Mouse (Mus musculus): ENCODE results near the gene Tmem218. TPM values are rescaled to one million over a fixed set of nuclear protein-coding genes. Genes with fewer than 3 reads are reported as not detected.

Gene Tmem218
- polyA plus RNA-seq, 2 experiments, result 1.6 to 3.9 TPM

- H3K9ac ChIP-seq (replicated peaks), result no peak overlapping the region
These were observed 34.7 kb downstream of the Tmem218 start for GRCm38 (mm10) chr9:37242764-37243163.

DNA sequence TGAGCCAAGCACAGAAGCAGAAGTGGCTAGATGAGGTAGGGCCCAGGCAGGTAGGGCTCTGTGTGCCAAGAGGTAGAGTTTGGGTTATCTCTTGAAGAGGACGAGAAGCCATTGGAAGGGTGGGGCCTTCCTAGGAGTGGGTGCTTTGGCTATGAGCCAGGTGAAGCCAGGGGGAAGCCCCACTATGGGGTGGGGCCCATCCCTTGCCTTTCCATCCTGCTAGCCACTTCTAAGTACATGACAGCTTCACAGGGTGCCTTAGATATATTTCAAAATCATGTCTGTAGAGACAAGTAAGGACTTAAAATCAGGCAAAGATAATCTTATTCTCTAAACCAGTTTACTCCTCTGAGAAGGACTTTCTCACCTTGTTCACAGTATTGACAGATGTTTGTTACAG lies 36.6 kb downstream of the Tmem218 start:
- Histone ChIP-seq H3K27ac (no peak overlapping the region), H3K4me1 (replicated peaks; ENCODE audit: control insufficient read depth in 2 of 2, insufficient read depth in 2 of 2, low read length in 1 of 2) (peaks cover 0 to 4% of the 10 kb centered on the region in 2 experiments; a peak in 1 of 4 replicates), H3K9me3 (ENCODE audit: control insufficient read depth, low read length) (no peaks in the 10 kb centered on the region), H3K36me3 (replicated peaks; ENCODE audit: control insufficient read depth, insufficient read depth, low read depth) (no peaks in the 10 kb centered on the region), H3K27me3 (ENCODE audit: control insufficient read depth, insufficient read depth, low read length) (no peaks in the 10 kb centered on the region), H3K4me2 (ENCODE audit: low read depth) (no peak overlapping the region), H3K4me3 (ENCODE audit: insufficient read depth in 1 of 2, low read depth in 2 of 2, low read length in 2 of 2) (no peak overlapping the region), H3K9ac (replicated peaks) (no peak overlapping the region)
- no peak for TF ChIP-seq EP300 (IDR thresholded peaks at IDR 0.05; ENCODE audit: low read depth)
- no peak for TF ChIP-seq CTCF (IDR thresholded peaks at IDR 0.05; ENCODE audit: low read depth)
- no peak for ATAC-seq (ENCODE audit: insufficient read depth)
- DNase-seq (ENCODE audit: low read depth in 3 of 3, low spot score in 3 of 3), result no peak
- 40% methylated on average over 1 of the region's 1 CpGs for WGBS (ENCODE audit: insufficient replicate concordance)

More at GRCm38 (mm10) chr9:37242764-37243163, 34.7 kb downstream of the Tmem218 start:
- Histone ChIP-seq H3K4me2 (ENCODE audit: low read depth) (no peak overlapping the region), H3K27me3 (ENCODE audit: control insufficient read depth, insufficient read depth, low read length) (no peaks in the 10 kb centered on the region), H3K4me1 (replicated peaks; ENCODE audit: control insufficient read depth in 2 of 2, insufficient read depth in 2 of 2, low read length in 1 of 2) (peaks cover 0 to 4% of the 10 kb centered on the region in 2 experiments; a peak in 1 of 4 replicates), H3K4me3 (ENCODE audit: insufficient read depth in 1 of 2, low read depth in 2 of 2, low read length in 2 of 2) (no peak overlapping the region), H3K36me3 (replicated peaks; ENCODE audit: control insufficient read depth, insufficient read depth, low read depth) (no peaks in the 10 kb centered on the region), H3K9me3 (ENCODE audit: control insufficient read depth, low read length) (no peaks in the 10 kb centered on the region), H3K27ac (no peak overlapping the region)
- no peak for TF ChIP-seq CTCF (IDR thresholded peaks at IDR 0.05; ENCODE audit: low read depth)
- TF ChIP-seq EP300 (IDR thresholded peaks at IDR 0.05; ENCODE audit: low read depth), result no peak
- DNase-seq (ENCODE audit: low read depth in 3 of 3, low spot score in 3 of 3) (no peak), ATAC-seq (ENCODE audit: insufficient read depth) (no peak)
- 54% methylated on average over 3 of the region's 3 CpGs for WGBS (ENCODE audit: insufficient replicate concordance)

DNA sequence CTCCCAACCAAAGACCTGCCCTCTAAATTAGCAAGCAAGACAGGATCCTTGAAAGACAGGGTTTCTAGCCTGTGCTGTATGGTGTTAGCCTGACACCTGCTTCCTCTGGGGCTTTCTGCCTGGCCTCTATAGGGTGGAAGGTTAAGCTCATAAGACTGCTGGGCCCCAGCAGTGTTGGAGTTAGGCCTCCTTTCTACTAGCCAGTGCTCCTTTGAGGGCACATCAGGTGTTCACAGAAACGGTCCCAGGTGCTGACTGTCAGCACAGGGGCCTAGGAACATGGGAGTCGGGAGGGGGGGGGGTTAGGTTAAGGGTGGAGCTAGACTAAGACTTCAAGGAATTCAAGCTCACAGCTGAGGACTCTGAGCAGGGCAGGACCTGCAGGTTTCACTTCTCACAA lies 37.4 kb downstream of the Tmem218 start:
- H3K27me3 ChIP-seq (ENCODE audit: control insufficient read depth, insufficient read depth, low read length), result no peaks in the 10 kb centered on the region
- no peaks in the 10 kb centered on the region for H3K9me3 ChIP-seq (ENCODE audit: control insufficient read depth, low read length)
- peaks cover 0 to 4% of the 10 kb centered on the region in 2 experiments; a peak in 1 of 4 replicates for H3K4me1 ChIP-seq (replicated peaks; ENCODE audit: control insufficient read depth in 2 of 2, insufficient read depth in 2 of 2, low read length in 1 of 2)
- no peak overlapping the region for H3K9ac ChIP-seq (replicated peaks)
- no peak for ATAC-seq (ENCODE audit: insufficient read depth)
- no peak for DNase-seq (ENCODE audit: low read depth in 3 of 3, low spot score in 3 of 3)
- H3K4me2 ChIP-seq (ENCODE audit: low read depth), result no peak overlapping the region
- TF ChIP-seq EP300 (IDR thresholded peaks at IDR 0.05; ENCODE audit: low read depth) (no peak), CTCF (IDR thresholded peaks at IDR 0.05; ENCODE audit: low read depth) (no peak)
- H3K27ac ChIP-seq, result no peak overlapping the region
- 36% methylated on average over 2 of the region's 2 CpGs for WGBS (ENCODE audit: insufficient replicate concordance)
- H3K36me3 ChIP-seq (replicated peaks; ENCODE audit: control insufficient read depth, insufficient read depth, low read depth), result no peaks in the 10 kb centered on the region
- H3K4me3 ChIP-seq (ENCODE audit: insufficient read depth in 1 of 2, low read depth in 2 of 2, low read length in 2 of 2), result no peak overlapping the region

DNA sequence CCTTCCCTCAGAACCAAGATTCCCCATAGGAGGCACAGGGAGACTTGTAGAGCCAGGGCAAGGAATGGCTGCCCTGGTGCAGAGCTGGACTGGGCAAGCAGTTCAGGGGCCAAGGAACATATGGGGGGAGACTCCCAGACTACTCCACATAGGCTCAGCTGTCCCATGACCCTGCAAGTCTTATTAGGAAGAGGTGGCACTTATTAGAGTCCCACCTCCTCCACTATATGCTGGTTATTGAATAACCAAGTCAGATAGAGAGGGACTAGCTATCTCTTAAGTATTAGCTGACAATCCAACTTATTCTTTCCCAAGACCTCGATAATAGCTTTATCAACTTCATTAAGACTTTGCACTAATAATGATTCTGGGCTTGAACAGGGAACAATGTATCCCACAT lies 37.8 kb downstream of the Tmem218 start:
- Histone ChIP-seq H3K27ac (no peak overlapping the region), H3K9ac (replicated peaks) (no peak overlapping the region), H3K9me3 (ENCODE audit: control insufficient read depth, low read length) (no peaks in the 10 kb centered on the region), H3K27me3 (ENCODE audit: control insufficient read depth, insufficient read depth, low read length) (no peaks in the 10 kb centered on the region), H3K4me2 (ENCODE audit: low read depth) (no peak overlapping the region), H3K4me3 (ENCODE audit: insufficient read depth in 1 of 2, low read depth in 2 of 2, low read length in 2 of 2) (no peak overlapping the region), H3K36me3 (replicated peaks; ENCODE audit: control insufficient read depth, insufficient read depth, low read depth) (no peaks in the 10 kb centered on the region), H3K4me1 (replicated peaks; ENCODE audit: control insufficient read depth in 2 of 2, insufficient read depth in 2 of 2, low read length in 1 of 2) (peaks cover 0 to 4% of the 10 kb centered on the region in 2 experiments; a peak in 1 of 4 replicates)
- WGBS (ENCODE audit: insufficient replicate concordance), result 79% methylated on average over 1 of the region's 1 CpGs
- ATAC-seq (ENCODE audit: insufficient read depth) (no peak), DNase-seq (ENCODE audit: low read depth in 3 of 3, low spot score in 3 of 3) (no peak)
- TF ChIP-seq CTCF (IDR thresholded peaks at IDR 0.05; ENCODE audit: low read depth) (no peak), EP300 (IDR thresholded peaks at IDR 0.05; ENCODE audit: low read depth) (no peak)

- DNase-seq (ENCODE audit: low read depth in 3 of 3, low spot score in 3 of 3) (no peak), ATAC-seq (ENCODE audit: insufficient read depth) (no peak)
- TF ChIP-seq CTCF (IDR thresholded peaks at IDR 0.05; ENCODE audit: low read depth) (no peak), EP300 (IDR thresholded peaks at IDR 0.05; ENCODE audit: low read depth) (no peak)
These were observed 39.4 kb downstream of the Tmem218 start for GRCm38 (mm10) chr9:37247429-37247828.

More at GRCm38 (mm10) chr9:37247429-37247828, 39.4 kb downstream of the Tmem218 start:
- Histone ChIP-seq H3K36me3 (replicated peaks; ENCODE audit: control insufficient read depth, insufficient read depth, low read depth) (no peaks in the 10 kb centered on the region), H3K4me1 (replicated peaks; ENCODE audit: control insufficient read depth in 2 of 2, insufficient read depth in 2 of 2, low read length in 1 of 2) (peaks cover 0 to 4% of the 10 kb centered on the region in 2 experiments; a peak in 1 of 4 replicates), H3K27ac (no peak overlapping the region), H3K4me2 (ENCODE audit: low read depth) (no peak overlapping the region), H3K9me3 (ENCODE audit: control insufficient read depth, low read length) (no peaks in the 10 kb centered on the region), H3K4me3 (ENCODE audit: insufficient read depth in 1 of 2, low read depth in 2 of 2, low read length in 2 of 2) (no peak overlapping the region), H3K9ac (replicated peaks) (no peak overlapping the region), H3K27me3 (ENCODE audit: control insufficient read depth, insufficient read depth, low read length) (no peaks in the 10 kb centered on the region)
